12 mouse cellular contexts compared by ENCODE assay signal in genomic region chr8:126525575-126525974, GRCm38 (mm10). TPM values are rescaled to one million over a fixed set of nuclear protein-coding genes. Genes with fewer than 3 reads are reported as not detected.
DNase-seq lines count a peak whose midpoint lies in the region; ATAC-seq and TF ChIP-seq lines count a peak whose summit lies in the region.
"Had no signal": no experiment of that assay in that cellular context is flagged by ENCODE, and none has a peak within 500 bp of the region (broad histone marks: within the 10 kb centered on the region; RNA-seq: fewer than 3 reads in every experiment).

No protein-coding gene starts in this region.

- H3K4me3 ChIP-seq in heart, adult 2 months, result no peak overlapping the region
- no peak overlapping the region for H3K4me3 ChIP-seq in midbrain, embryonic 13.5 days (replicated peaks)
- no peak overlapping the region for H3K4me3 ChIP-seq in midbrain, embryonic 10.5 days
- no peak overlapping the region for H3K4me3 ChIP-seq in heart, embryonic 16.5 days (ENCODE audit: low read length)
- no peak overlapping the region for H3K4me3 ChIP-seq in stomach, embryonic 16.5 days (replicated peaks; ENCODE audit: low read length)
- H3K4me3 ChIP-seq: liver, embryonic 13.5 days had no signal

- H3K79me2 ChIP-seq in heart, adult 2 months (replicated peaks; ENCODE audit: control insufficient read depth, insufficient read depth, low read length), result no peaks in the 10 kb centered on the region

- H3K4me1 ChIP-seq in heart, adult 2 months (ENCODE audit: control insufficient read depth, insufficient read depth, low read length), result peaks cover 36% of the 10 kb centered on the region
- H3K4me1 ChIP-seq in midbrain, embryonic 13.5 days (replicated peaks), result no peaks in the 10 kb centered on the region; the same call in 1 of the 2 replicates
- peaks cover 14% of the 10 kb centered on the region for H3K4me1 ChIP-seq in midbrain, embryonic 10.5 days
- peaks cover 64% of the 10 kb centered on the region for H3K4me1 ChIP-seq in heart, embryonic 16.5 days (ENCODE audit: control insufficient read depth, insufficient read depth, low read length)
- H3K4me1 ChIP-seq in stomach, embryonic 16.5 days (ENCODE audit: control insufficient read depth, insufficient read depth, low read length), result peaks cover 29% of the 10 kb centered on the region

- TF ChIP-seq EP300 in heart, adult 2 months (IDR thresholded peaks at IDR 0.05; ENCODE audit: insufficient read depth, low read depth, low read length), result no peak

- no peaks in the 10 kb centered on the region for H3K27me3 ChIP-seq in heart, adult 2 months (ENCODE audit: control insufficient read depth, insufficient read depth, low read length)
- H3K27me3 ChIP-seq in midbrain, embryonic 13.5 days, result no peaks in the 10 kb centered on the region
- no peaks in the 10 kb centered on the region for H3K27me3 ChIP-seq in midbrain, embryonic 10.5 days (ENCODE audit: low read depth, poor library complexity, severe bottlenecking)
- no peaks in the 10 kb centered on the region for H3K27me3 ChIP-seq in heart, embryonic 16.5 days (ENCODE audit: control insufficient read depth, insufficient read depth, low read length)
- H3K27me3 ChIP-seq in stomach, embryonic 16.5 days (ENCODE audit: control insufficient read depth, insufficient read depth, low read length), result no peaks in the 10 kb centered on the region
- H3K27me3 ChIP-seq: liver, embryonic 13.5 days had no signal

- no peaks in the 10 kb centered on the region for H3K9me3 ChIP-seq in midbrain, embryonic 13.5 days
- no peaks in the 10 kb centered on the region for H3K9me3 ChIP-seq in midbrain, embryonic 10.5 days (replicated peaks)
- H3K9me3 ChIP-seq in heart, embryonic 16.5 days (replicated peaks; ENCODE audit: control insufficient read depth, low read length), result no peaks in the 10 kb centered on the region
- no peaks in the 10 kb centered on the region for H3K9me3 ChIP-seq in stomach, embryonic 16.5 days (replicated peaks; ENCODE audit: control insufficient read depth, low read length)
- H3K9me3 ChIP-seq: liver, embryonic 13.5 days had no signal

- DNase-seq in heart, adult 2 months, result peak in 1 of 2 experiments; percentile 42
- DNase-seq in heart, postnatal 4 days, result no peak
- no peak for DNase-seq in midbrain, embryonic 10.5 days (ENCODE audit: low spot score)
- DNase-seq in right cerebral cortex, postnatal 36 days (ENCODE audit: low spot score in 2 of 2), result no peak
- DNase-seq: cerebellum, adult 8-10 months; kidney, adult 8-10 months; liver, embryonic 13.5 days; spleen, adult 18-20 months; thymus, postnatal 36 days had no signal

- TF ChIP-seq POLR2A in heart, adult 2 months (IDR thresholded peaks at IDR 0.05; ENCODE audit: insufficient read depth, low read depth, low read length), result no peak

- intact Hi-C loops in heart, adult 2 months (cut with DNase I), result no loop called here

- no peak overlapping the region for H3K9ac ChIP-seq in heart, adult 2 months (ENCODE audit: low read depth, low read length)
- no peak overlapping the region for H3K9ac ChIP-seq in midbrain, embryonic 13.5 days (replicated peaks)
- H3K9ac ChIP-seq in heart, embryonic 16.5 days (ENCODE audit: low read length), result no peak overlapping the region
- H3K9ac ChIP-seq in stomach, embryonic 16.5 days (ENCODE audit: low read length), result no peak overlapping the region
- H3K9ac ChIP-seq: liver, embryonic 13.5 days had no signal

- H3K27ac ChIP-seq in heart, adult 2 months, result peak overlapping the region; percentile 91
- no peak overlapping the region for H3K27ac ChIP-seq in midbrain, embryonic 13.5 days
- H3K27ac ChIP-seq in midbrain, embryonic 10.5 days (replicated peaks), result no peak overlapping the region
- H3K27ac ChIP-seq in heart, embryonic 16.5 days (ENCODE audit: low read length), result peak overlapping the region; percentile 94
- H3K27ac ChIP-seq in stomach, embryonic 16.5 days (ENCODE audit: low read length), result peak overlapping the region; percentile 89
- H3K27ac ChIP-seq: liver, embryonic 13.5 days had no signal

- TF ChIP-seq CTCF in heart, adult 2 months (IDR thresholded peaks at IDR 0.05), result no peak

- 54% methylated on average over 1 of the region's 1 CpGs for WGBS in heart, adult 2 months
- WGBS in midbrain, embryonic 13.5 days, result 78% methylated on average over 1 of the region's 1 CpGs
- 67% methylated on average over 1 of the region's 1 CpGs for WGBS in midbrain, embryonic 10.5 days
- WGBS in heart, embryonic 16.5 days, result 59% methylated on average over 1 of the region's 1 CpGs
- 86% methylated on average over 1 of the region's 1 CpGs for WGBS in stomach, embryonic 16.5 days

- peaks cover 12% of the 10 kb centered on the region; the same call in 1 of the 2 replicates for H3K36me3 ChIP-seq in heart, adult 2 months (ENCODE audit: control insufficient read depth, insufficient read depth, low read length)
- no peaks in the 10 kb centered on the region for H3K36me3 ChIP-seq in midbrain, embryonic 13.5 days
- no peaks in the 10 kb centered on the region for H3K36me3 ChIP-seq in midbrain, embryonic 10.5 days
- H3K36me3 ChIP-seq in heart, embryonic 16.5 days (ENCODE audit: control insufficient read depth, insufficient read depth), result no peaks in the 10 kb centered on the region
- no peaks in the 10 kb centered on the region for H3K36me3 ChIP-seq in stomach, embryonic 16.5 days (ENCODE audit: control insufficient read depth, insufficient read depth, low read length)
- H3K36me3 ChIP-seq: liver, embryonic 13.5 days had no signal

- 0 out of 2 replicates have a peak, but pooled peaks have one; percentile 37 for ATAC-seq in midbrain, embryonic 13.5 days
- ATAC-seq in heart, embryonic 16.5 days (replicated peaks; ENCODE audit: extremely low read depth, insufficient read depth, low FRiP score), result no peak
- ATAC-seq in stomach, embryonic 16.5 days (ENCODE audit: insufficient read depth, low FRiP score), result no peak

- no peak overlapping the region for H3K4me2 ChIP-seq in midbrain, embryonic 13.5 days (replicated peaks)
- no peak overlapping the region for H3K4me2 ChIP-seq in heart, embryonic 16.5 days (ENCODE audit: low read depth, low read length)
- no peak overlapping the region for H3K4me2 ChIP-seq in stomach, embryonic 16.5 days (ENCODE audit: low read depth, low read length)
- H3K4me2 ChIP-seq: liver, embryonic 13.5 days had no signal

RNA-seq across cellular contexts. Expression of gene Tarbp1, which starts 50.7 kb away (rescaled TPM):
- total RNA-seq in heart, adult 2 months (2021), result 1 to 10 TPM; 3.9 to 4.0 TPM
- polyA plus RNA-seq in heart, adult 2 months (2012; rRNA removed), result 2.5 and 4.9 TPM in 2 replicates
- total RNA-seq in heart, postnatal 4 days (2021), result 1 to 10 TPM; 5.0 to 5.9 TPM
- 1.8 TPM in 2 replicates for polyA plus RNA-seq in midbrain, embryonic 13.5 days (2015; fragmentation: Nextera tagmentation; extraction: Ambion mirVana)
- polyA plus RNA-seq in midbrain, embryonic 10.5 days (2016; fragmentation: Nextera tagmentation; extraction: Ambion mirVana), result 1.4 and 2.0 TPM in 2 replicates
- 1.6 and 1.7 TPM in 2 replicates for polyA plus RNA-seq in heart, embryonic 16.5 days (2015; fragmentation: Nextera tagmentation; extraction: Ambion mirVana)
- polyA plus RNA-seq in stomach, embryonic 16.5 days (2015; fragmentation: Nextera tagmentation; extraction: Ambion mirVana), result 1.6 and 2.2 TPM in 2 replicates

Comparison
In these comparisons a context has a peak if more than half of its experiments do, and no peak if none do; other contexts are left out.
1. H3K27ac ChIP-seq: peak in heart, adult 2 months (single experiment), heart, embryonic 16.5 days (single experiment) and stomach, embryonic 16.5 days (single experiment); none in midbrain, embryonic 13.5 days (single experiment) and midbrain, embryonic 10.5 days (single experiment).